Mouse (Mus musculus) C2C12 (cell line): ENCODE results near the gene Eps8. TPM values are rescaled to one million over a fixed set of nuclear protein-coding genes. Genes with fewer than 3 reads are reported as not detected.
A peak's percentile ranks its signal among the peaks of the same experiment; 100 is the strongest.

Experiments
- H3K27me3 ChIP-seq: one replicate; pipeline ENCODE4 v1.6.1; 2011; ENCODE audit not compliant: control insufficient read depth, insufficient read depth, insufficient read length
- H3K36me3 ChIP-seq: one replicate; pipeline ENCODE4 v1.6.1; 2011; ENCODE audit not compliant: control insufficient read depth, insufficient read depth
- H3K4me3 ChIP-seq: one replicate; pipeline ENCODE4 v1.5.1; 2011; ENCODE audit warnings: mild to moderate bottlenecking, control low read depth; ENCODE audit not compliant: poor library complexity, insufficient read depth, severe bottlenecking
- H3K79me2 ChIP-seq: one replicate; pipeline ENCODE4 v1.6.1; 2011; ENCODE audit not compliant: control insufficient read depth, insufficient read depth
- H3K79me3 ChIP-seq: one replicate; pipeline ENCODE4 v1.6.1; 2011; ENCODE audit warnings: low read depth, control low read depth
- H3ac ChIP-seq: one replicate; pipeline ENCODE3; 2011; ENCODE audit warnings: low read depth; ENCODE audit not compliant: control insufficient read depth, insufficient read length
- CEBPB ChIP-seq: IDR thresholded peaks from one replicate; pipeline ENCODE4 v1.6.1; 2011; ENCODE audit warnings: low read depth, mild to moderate bottlenecking, control low read depth, moderate library complexity
- CTCF ChIP-seq: IDR thresholded peaks from one replicate; pipeline ENCODE4 v1.5.1; 2011; ENCODE audit not compliant: control insufficient read depth, insufficient read depth, insufficient read length
- FOSL1 ChIP-seq: IDR thresholded peaks from one replicate; pipeline ENCODE4 v1.8.0; 2011; ENCODE audit warnings: mild to moderate bottlenecking, low read length; ENCODE audit not compliant: poor library complexity, insufficient read depth, severe bottlenecking
- MAX ChIP-seq: IDR thresholded peaks from one replicate; pipeline ENCODE4 v1.6.1; 2011; ENCODE audit warnings: mild to moderate bottlenecking, control low read depth
- MYOD1 ChIP-seq: IDR thresholded peaks from one replicate; pipeline ENCODE4 v1.6.1; 2011; ENCODE audit warnings: low read depth; ENCODE audit not compliant: control insufficient read depth, insufficient read length
- MYOG ChIP-seq: IDR thresholded peaks from one replicate; pipeline ENCODE4 v1.6.1; 2011; ENCODE audit not compliant: control insufficient read depth, insufficient read length; ENCODE audit errors: extremely low read depth
- USF1 ChIP-seq: IDR thresholded peaks from one replicate; pipeline ENCODE4 v1.6.1; 2011; ENCODE audit warnings: low read depth, mild to moderate bottlenecking, control low read depth, moderate library complexity
- polyA plus RNA-seq: library from polyadenylated mRNA; unstranded; fragments of >200 nt; fragmentation: generic; extraction: Trizol; gene quantifications from one replicate; pipeline ENCODE4 v1.2.1, GENCODE M21; 2012; ENCODE audit warnings: missing spikeins

Eps8 gene
- polyA plus RNA-seq, 1 experiment: 59.9 TPM

DNA sequence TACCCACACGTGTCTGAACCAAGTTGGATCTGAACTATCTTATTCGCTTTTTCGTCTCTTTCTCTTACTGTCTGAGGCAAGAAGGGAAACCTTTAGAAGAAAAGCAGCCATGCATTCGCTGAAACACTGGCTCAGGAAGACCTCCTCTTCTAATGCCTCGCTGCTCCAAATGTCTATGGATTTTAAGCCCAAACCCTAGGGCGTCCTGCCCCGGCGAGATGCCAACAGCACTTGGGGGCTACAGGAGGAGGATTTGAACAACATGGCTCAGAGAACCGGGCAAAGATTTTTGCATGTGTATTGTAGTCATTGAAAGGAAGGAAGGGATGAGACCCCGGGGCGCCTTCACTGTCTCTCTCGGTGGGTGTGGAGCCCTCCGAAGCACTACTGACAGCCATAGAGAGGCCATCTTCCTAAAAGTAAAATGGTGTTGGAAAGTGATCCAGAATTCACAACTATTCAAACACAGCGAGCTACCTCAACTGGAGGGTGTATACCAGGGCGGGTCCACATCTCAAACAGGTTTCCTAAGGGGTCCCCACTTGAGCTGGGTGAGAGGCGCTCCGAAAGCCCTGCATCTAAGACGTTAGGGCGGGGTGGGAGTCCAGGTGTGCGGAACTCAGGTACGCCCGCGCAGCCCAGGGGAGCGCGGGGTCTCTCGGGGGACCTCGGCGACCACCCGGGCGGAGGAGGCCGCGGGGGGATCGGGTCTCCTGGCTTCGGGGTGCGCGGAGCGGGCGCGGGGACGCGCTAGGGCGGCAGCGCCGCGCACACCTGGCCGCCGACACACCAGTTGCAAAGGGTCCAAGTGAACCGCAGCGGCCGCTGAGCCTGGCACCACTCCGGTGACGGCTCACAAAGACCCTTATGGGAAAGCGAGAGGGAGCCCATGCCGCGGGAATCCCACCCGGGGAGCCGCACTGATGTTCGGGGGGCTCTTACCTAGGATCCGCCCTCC, 6.3 kb downstream of the Eps8 start:
- peak overlapping the region; percentile 57 for H3K4me3 ChIP-seq
- no peak for TF ChIP-seq CTCF
- no peak for TF ChIP-seq MAX
- H3K79me3 ChIP-seq: peaks cover 38% of the 10 kb centered on the region
- no peaks in the 10 kb centered on the region for H3K36me3 ChIP-seq
- peak overlapping the region; percentile 81 for H3ac ChIP-seq
- H3K27me3 ChIP-seq: no peaks in the 10 kb centered on the region
- peaks cover 56% of the 10 kb centered on the region for H3K79me2 ChIP-seq

- peaks cover 39% of the 10 kb centered on the region for H3K79me3 ChIP-seq
- TF ChIP-seq USF1 (no peak), CTCF (no peak), CEBPB (no peak), MAX (no peak), MYOD1 (no peak), MYOG (no peak), FOSL1 (no peak)
- no peaks in the 10 kb centered on the region for H3K36me3 ChIP-seq
- no peaks in the 10 kb centered on the region for H3K27me3 ChIP-seq
- H3K79me2 ChIP-seq: peaks cover 63% of the 10 kb centered on the region
- H3ac ChIP-seq: peak overlapping the region; percentile 56
- peak overlapping the region; percentile 57 for H3K4me3 ChIP-seq
Measured at GRCm38 (mm10) chr6:137647646-137648045, 7.0 kb downstream of the Eps8 start.

DNA sequence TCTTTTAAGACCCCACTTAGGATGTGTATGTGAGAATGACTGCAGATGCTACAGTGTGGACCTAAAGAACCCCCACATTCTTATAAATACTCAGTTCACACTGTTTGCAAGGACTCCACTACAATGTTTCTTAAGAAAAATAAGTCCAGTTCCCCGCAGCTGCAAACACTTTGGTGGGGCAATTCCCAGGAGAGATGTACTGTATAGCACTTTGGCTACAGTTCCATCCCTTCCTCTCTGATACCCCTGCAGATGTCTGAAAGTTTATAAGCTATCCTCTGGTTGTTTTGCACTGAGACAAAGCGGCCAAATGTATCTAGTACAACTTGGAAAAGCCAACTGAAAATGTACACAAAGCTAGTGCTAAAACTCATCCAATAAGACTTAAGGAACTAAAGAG, 8.0 kb downstream of the Eps8 start:
- peaks cover 72% of the 10 kb centered on the region for H3K79me2 ChIP-seq
- no peak for TF ChIP-seq CTCF
- TF ChIP-seq CEBPB: no peak
- TF ChIP-seq MYOD1: no peak
- TF ChIP-seq MYOG: no peak
- TF ChIP-seq USF1: no peak
- no peak for TF ChIP-seq MAX
- no peak for TF ChIP-seq FOSL1
- H3ac ChIP-seq: no peak overlapping the region
- H3K27me3 ChIP-seq: no peaks in the 10 kb centered on the region
- no peaks in the 10 kb centered on the region for H3K36me3 ChIP-seq
- peak overlapping the region; percentile 11 for H3K4me3 ChIP-seq
- peaks cover 45% of the 10 kb centered on the region for H3K79me3 ChIP-seq

DNA sequence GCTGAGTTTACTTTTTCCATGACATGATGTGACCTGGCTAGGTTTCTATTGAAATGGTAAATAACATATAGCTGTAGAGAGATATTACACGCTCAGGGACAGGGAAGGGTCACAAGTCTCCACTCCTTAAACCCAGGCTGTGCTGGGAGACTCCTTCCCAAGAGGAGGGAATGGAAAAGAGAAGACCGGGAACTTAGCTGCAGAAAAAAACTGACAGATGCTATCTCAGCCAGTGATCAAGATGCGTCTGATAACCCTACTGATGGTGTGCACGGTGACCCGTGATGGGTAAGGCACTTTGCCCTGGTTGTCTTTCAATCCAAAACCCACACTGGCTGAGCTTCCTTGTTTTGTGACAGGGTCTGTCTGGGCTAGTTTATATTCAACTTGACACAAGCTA, 9.8 kb downstream of the Eps8 start:
- Histone ChIP-seq H3K27me3 (no peaks in the 10 kb centered on the region), H3K79me2 (peaks cover 91% of the 10 kb centered on the region), H3K36me3 (no peaks in the 10 kb centered on the region), H3K4me3 (no peak overlapping the region), H3ac (no peak overlapping the region), H3K79me3 (peaks cover 60% of the 10 kb centered on the region)
- TF ChIP-seq FOSL1 (no peak), MYOG (no peak), CEBPB (no peak), USF1 (no peak), MAX (no peak), MYOD1 (no peak), CTCF (no peak)

GRCm38 (mm10) chr6:137643814-137644213, 10.9 kb downstream of the Eps8 start:
- no peaks in the 10 kb centered on the region for H3K27me3 ChIP-seq
- peaks cover 100% of the 10 kb centered on the region for H3K79me2 ChIP-seq
- H3K4me3 ChIP-seq: no peak overlapping the region
- no peak overlapping the region for H3ac ChIP-seq
- TF ChIP-seq FOSL1 (no peak), USF1 (no peak), CTCF (no peak), MYOG (no peak), MYOD1 (no peak), MAX (no peak), CEBPB (no peak)
- no peaks in the 10 kb centered on the region for H3K36me3 ChIP-seq
- H3K79me3 ChIP-seq: peaks cover 64% of the 10 kb centered on the region

DNA sequence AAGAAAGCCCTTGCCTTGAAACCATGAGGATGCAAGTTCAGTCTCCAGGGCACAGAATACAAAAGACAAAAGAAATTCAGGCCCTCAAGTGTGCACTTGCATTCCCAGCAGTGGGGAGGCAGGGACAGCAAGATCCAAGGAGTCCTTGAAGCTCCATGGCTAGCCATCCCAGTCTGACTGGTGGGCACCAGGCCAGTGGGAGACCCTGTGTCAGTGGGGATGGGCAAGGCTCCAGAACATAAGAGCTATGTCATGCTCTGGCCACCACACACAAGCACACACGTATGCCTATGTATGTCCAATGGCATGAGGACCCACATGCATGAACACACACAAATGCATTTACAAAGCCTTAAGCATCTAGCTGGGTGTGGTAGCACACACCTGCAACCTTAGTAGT, 13.0 kb downstream of the Eps8 start:
- Histone ChIP-seq H3ac (no peak overlapping the region), H3K27me3 (no peaks in the 10 kb centered on the region), H3K79me3 (peaks cover 62% of the 10 kb centered on the region), H3K79me2 (peaks cover 100% of the 10 kb centered on the region), H3K4me3 (no peak overlapping the region), H3K36me3 (peaks cover 10% of the 10 kb centered on the region)
- no peak for TF ChIP-seq CTCF
- no peak for TF ChIP-seq FOSL1
- TF ChIP-seq MYOG: no peak
- TF ChIP-seq MAX: no peak
- TF ChIP-seq USF1: no peak
- TF ChIP-seq MYOD1: no peak
- no peak for TF ChIP-seq CEBPB
